Mouse (Mus musculus) MEL (cell line): Measurements from ENCODE around the gene Abcc10. TPM values are rescaled to one million over a fixed set of nuclear protein-coding genes. Genes with fewer than 3 reads are reported as not detected.

Source experiments
- CTCF ChIP-seq, 3 experiments: IDR thresholded peaks in 2 of 3; conservative IDR thresholded peaks in 1 of 3; 2 replicates each; pipeline ENCODE4 v1.5.1; 2011 to 2012; ENCODE audit warnings: low read length in 3 of 3, low read depth in 2 of 3, mild to moderate bottlenecking in 2 of 3, improper control_type of control experiment in 1 of 3, inconsistent platforms in 1 of 3, mixed read lengths in 1 of 3, moderate library complexity in 1 of 3; ENCODE audit not compliant: control insufficient read depth in 1 of 3, insufficient read depth in 1 of 3, poor library complexity in 1 of 3, severe bottlenecking in 1 of 3
- MYB ChIP-seq: IDR thresholded peaks from 2 replicates; pipeline ENCODE4 v1.6.1; 2011; ENCODE audit warnings: mild to moderate bottlenecking, low read depth, low read length, improper control_type of control experiment
- TAL1 ChIP-seq: IDR thresholded peaks from 2 replicates; pipeline ENCODE4 v1.6.1; 2012; ENCODE audit warnings: mild to moderate bottlenecking, inconsistent platforms, low read length, moderate library complexity, mixed read lengths
- polyA plus RNA-seq, 2 experiments: library from polyadenylated mRNA; stranded (reverse) in 1 of 2; unstranded in 1 of 2; fragments of >175 nt in 1 of 2; fragments of >200 nt in 1 of 2; gene quantifications; 2 replicates each; pipeline versions ENCODE4 v1.2.1 to v1.2.4; 2012; ENCODE audit warnings: low replicate concordance in 2 of 2, low read depth in 1 of 2; ENCODE audit not compliant: insufficient read length in 2 of 2, insufficient read depth in 1 of 2, missing spikeins in 1 of 2
- total RNA-seq: library from RNA; depleted of rRNA; stranded (reverse); fragments of 300-350 nt; gene quantifications from 2 replicates; pipeline ENCODE4 v1.2.3, GENCODE M21; 2012; rRNA removed

Gene Abcc10
- total and polyA plus RNA-seq, 3 experiments: 4.0 to 6.2 TPM; not detected in 1

GRCm38 (mm10) chr17:46253452-46254084, 74.6 kb downstream of the Abcc10 start, which contains the start of gene Lrrc73 (continued):
- TF ChIP-seq TAL1: no peak
- no peak for TF ChIP-seq MYB
- TF ChIP-seq CTCF (IDR thresholded peaks at IDR 0.05 in 2 of 3, conservative IDR thresholded peaks at IDR 0.05 in 1 of 3; ENCODE audit: control insufficient read depth in 1 of 3, insufficient read depth in 1 of 3, low read depth in 2 of 3, low read length in 3 of 3, poor library complexity in 1 of 3, severe bottlenecking in 1 of 3): no peak
- TF ChIP-seq, all 39 proteins: peak for 8

Other genes starting within 250 kb of the Abcc10 start
- 177 and 181 TPM in 2 replicates for gene Mrps18a, start 217.4 kb downstream of the Abcc10 start, total RNA-seq
- gene Mrps18a, start 217.4 kb downstream of the Abcc10 start, polyA plus RNA-seq: 100 to 1,000 TPM in 1 of 2 experiments, not detected in 1; 159 TPM
- not detected in 2 replicates for gene Rsph9, start 184.1 kb downstream of the Abcc10 start, total RNA-seq
- under 1 TPM in 1 of 2 experiments, not detected in 1; 0.29 TPM for gene Rsph9, start 184.1 kb downstream of the Abcc10 start, polyA plus RNA-seq
- gene Mad2l1bp, start 174.8 kb downstream of the Abcc10 start, total RNA-seq: 14.1 and 14.8 TPM in 2 replicates
- 10 to 100 TPM in 1 of 2 experiments, not detected in 1; 23.1 TPM for gene Mad2l1bp, start 174.8 kb downstream of the Abcc10 start, polyA plus RNA-seq
- gene Gtpbp2, start 167.3 kb downstream of the Abcc10 start, total RNA-seq: 18.1 and 27.5 TPM in 2 replicates
- 10 to 100 TPM in 1 of 2 experiments, not detected in 1; 46.7 TPM for gene Gtpbp2, start 167.3 kb downstream of the Abcc10 start, polyA plus RNA-seq
- gene Polh, start 125.7 kb downstream of the Abcc10 start, total RNA-seq: 28.4 and 30.8 TPM in 2 replicates
- 10 to 100 TPM in 1 of 2 experiments, not detected in 1; 22.2 TPM for gene Polh, start 125.7 kb downstream of the Abcc10 start, polyA plus RNA-seq
- 79.0 and 82.7 TPM in 2 replicates for gene Xpo5, start 125.6 kb downstream of the Abcc10 start, total RNA-seq
- gene Xpo5, start 125.6 kb downstream of the Abcc10 start, polyA plus RNA-seq: 10 to 100 TPM; 47.5 to 93.4 TPM
- gene Polr1c, start 80.3 kb downstream of the Abcc10 start, total RNA-seq: 188 and 197 TPM in 2 replicates
- gene Polr1c, start 80.3 kb downstream of the Abcc10 start, polyA plus RNA-seq: 100 to 1,000 TPM in 1 of 2 experiments, not detected in 1; 195 TPM
- 18.9 and 20.8 TPM in 2 replicates for gene Yipf3, start 80.3 kb downstream of the Abcc10 start, total RNA-seq
- gene Yipf3, start 80.3 kb downstream of the Abcc10 start, polyA plus RNA-seq: 10 to 100 TPM in 1 of 2 experiments, not detected in 1; 86.5 TPM
- gene Lrrc73, start 74.8 kb downstream of the Abcc10 start, total RNA-seq: 0.72 and 1.2 TPM in 2 replicates
- gene Lrrc73, start 74.8 kb downstream of the Abcc10 start, polyA plus RNA-seq: 1 to 10 TPM in 1 of 2 experiments, not detected in 1; 3.5 TPM
- gene Tjap1, start 45.3 kb downstream of the Abcc10 start, total RNA-seq: 11.0 and 12.9 TPM in 2 replicates
- 10 to 100 TPM in 1 of 2 experiments, not detected in 1; 41.2 TPM for gene Tjap1, start 45.3 kb downstream of the Abcc10 start, polyA plus RNA-seq
- gene Dlk2, start 30.9 kb downstream of the Abcc10 start, total RNA-seq: not detected in 2 replicates
- gene Dlk2, start 30.9 kb downstream of the Abcc10 start, polyA plus RNA-seq: under 1 TPM in 1 of 2 experiments, not detected in 1; 0.07 TPM
- gene Zfp318, start 55.4 kb upstream of the Abcc10 start, total RNA-seq: 7.9 and 8.1 TPM in 2 replicates
- 10 to 100 TPM; 21.3 to 36.8 TPM for gene Zfp318, start 55.4 kb upstream of the Abcc10 start, polyA plus RNA-seq
- not detected in 2 replicates for gene Crip3, start 100.6 kb upstream of the Abcc10 start, total RNA-seq
- gene Crip3, start 100.6 kb upstream of the Abcc10 start, polyA plus RNA-seq: not detected
- not detected in 2 replicates for gene Slc22a7, start 110.1 kb upstream of the Abcc10 start, total RNA-seq
- gene Slc22a7, start 110.1 kb upstream of the Abcc10 start, polyA plus RNA-seq: not detected
- not detected in 2 replicates for gene Ttbk1, start 159.3 kb upstream of the Abcc10 start, total RNA-seq
- gene Ttbk1, start 159.3 kb upstream of the Abcc10 start, polyA plus RNA-seq: under 1 TPM in 1 of 2 experiments, not detected in 1; 0.08 TPM
- 37.2 and 40.8 TPM in 2 replicates for gene Dnph1, start 168.4 kb upstream of the Abcc10 start, total RNA-seq
- gene Dnph1, start 168.4 kb upstream of the Abcc10 start, polyA plus RNA-seq: 10 to 100 TPM in 1 of 2 experiments, not detected in 1; 86.5 TPM
- gene Cul9, start 218.0 kb upstream of the Abcc10 start, total RNA-seq: 3.6 TPM in 2 replicates
- gene Cul9, start 218.0 kb upstream of the Abcc10 start, polyA plus RNA-seq: 10 to 100 TPM in 1 of 2 experiments, not detected in 1; 10.7 TPM
- gene Srf, start 227.8 kb upstream of the Abcc10 start, total RNA-seq: 38.9 and 43.9 TPM in 2 replicates
- 100 to 1,000 TPM in 1 of 2 experiments, not detected in 1; 114 TPM for gene Srf, start 227.8 kb upstream of the Abcc10 start, polyA plus RNA-seq